Mouse (Mus musculus) gastrocnemius, adult 18-20 months (tissue): ENCODE results near the gene Zfp748. TPM values are rescaled to one million over a fixed set of nuclear protein-coding genes. Genes with fewer than 3 reads are reported as not detected.

ENCODE experiments used
- DNase-seq: peaks from one replicate; pipeline ENCODE4 v3.0.0; 2021; ENCODE audit warnings: low spot score
- long read RNA-seq, 2 experiments: library from polyadenylated mRNA; stranded (forward); transcript quantifications; one replicate each; pipeline ENCODE4 v2.0.0; 2021
- total RNA-seq, 2 experiments: library from RNA; stranded (reverse); gene quantifications; 2 replicates each; pipeline ENCODE4 v1.2.3; 2021

Zfp748 gene
- 1 to 10 TPM; 1.6 to 1.9 TPM for total RNA-seq
- long read RNA-seq, experiment 1, full-length matches to known transcripts: 1 of 2 reads
- long read RNA-seq, experiment 1, partial matches to known transcripts: 0 of 2 reads
- long read RNA-seq, experiment 1, other reads (novel, unspliced or antisense): 1 of 2 reads
- long read RNA-seq, experiment 2, full-length matches to known transcripts: 1 of 1 reads
- long read RNA-seq, experiment 2, partial matches to known transcripts: 0 of 1 reads
- long read RNA-seq, experiment 2, other reads (novel, unspliced or antisense): 0 of 1 reads

DNA sequence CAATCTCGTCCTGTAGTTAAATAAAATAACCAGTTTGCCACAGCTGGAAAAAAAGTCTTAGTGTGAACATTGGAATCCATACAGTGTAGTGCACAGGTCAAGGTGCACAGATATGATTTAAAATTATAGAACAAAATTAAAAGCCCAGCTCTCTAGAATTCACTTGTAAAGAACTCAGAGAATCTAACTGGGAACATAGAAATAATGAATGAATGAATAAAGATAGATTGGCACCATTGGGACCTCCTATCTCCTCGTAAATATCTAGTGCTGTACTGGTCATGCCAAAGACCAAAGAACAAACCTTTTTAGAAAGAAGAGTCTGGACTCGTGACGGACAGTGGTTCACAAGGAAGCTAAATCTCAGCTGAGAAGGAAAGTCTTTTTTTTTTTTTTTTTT is at the start of gene Zfp748:
TSS of gene Zfp748 (minus strand) at position 101 of the 400 bp plus-strand sequence.
- DNase-seq: no peak

GRCm38 (mm10) chr13:67572591-67573189 is 19.1 kb upstream of the Zfp748 start:
- no peak for DNase-seq

GRCm38 (mm10) chr13:67552505-67553346 is 904 bp downstream of the Zfp748 start:
- DNase-seq: peak; percentile 82

DNA sequence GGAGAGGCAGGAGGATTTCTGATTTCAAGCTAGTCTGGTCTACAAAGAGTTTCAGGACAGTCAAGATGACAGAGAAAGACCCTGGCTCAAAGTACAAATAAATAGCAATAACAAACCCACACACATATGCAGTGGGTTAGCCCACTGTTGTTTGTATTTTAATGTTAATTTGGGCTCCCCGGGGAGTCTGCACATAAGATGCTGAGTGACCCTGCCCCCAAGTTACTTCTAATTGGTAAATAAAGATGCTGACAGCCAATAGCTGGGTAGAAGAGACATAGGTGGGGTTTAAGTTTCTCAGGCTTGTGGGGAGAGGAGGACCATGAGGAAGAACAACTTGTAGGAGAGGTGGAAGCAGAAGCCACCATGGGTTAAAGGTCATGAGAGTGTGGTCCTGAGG is 7.7 kb downstream of the Zfp748 start:
- DNase-seq: no peak

- DNase-seq: no peak
Observed at GRCm38 (mm10) chr13:67527049-67527730, 26.4 kb downstream of the Zfp748 start.

DNA sequence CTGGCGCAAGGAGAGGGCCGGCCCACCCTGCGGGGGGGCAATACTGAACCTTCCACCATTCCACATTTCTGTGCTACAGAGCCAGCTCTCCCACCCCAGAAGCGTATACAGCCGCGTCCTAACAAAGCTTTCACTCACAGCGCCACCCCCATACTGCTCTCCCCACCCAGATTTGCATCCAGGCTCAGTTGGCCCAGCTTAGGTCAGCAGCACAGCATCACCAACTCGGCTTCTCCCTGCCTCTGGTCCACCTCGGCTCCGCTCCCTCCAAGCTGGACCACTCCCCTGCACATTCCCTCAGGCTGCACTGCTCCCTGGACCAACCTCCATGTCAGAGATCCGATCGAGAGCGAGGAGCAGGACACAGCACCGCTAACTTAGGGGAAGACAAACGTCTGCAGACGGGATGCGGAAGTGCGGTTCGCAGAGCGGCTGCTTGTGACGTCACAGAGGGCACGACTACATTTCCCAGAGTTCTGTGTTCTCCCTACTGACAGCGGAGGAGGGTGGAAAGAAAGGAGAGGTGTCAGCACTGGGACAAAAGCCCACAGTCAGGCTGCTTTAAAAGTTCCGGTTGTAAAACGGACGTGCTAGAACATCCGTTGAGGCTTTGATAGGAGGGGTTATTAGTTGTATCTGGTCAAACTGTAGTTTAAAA is 27.7 kb downstream of the Zfp748 start, which contains the start of the genes Gm26965 and Zfp87:
TSS of gene Gm26965 (minus strand) at position 399 of the 658 bp plus-strand sequence.
TSS of gene Zfp87 (minus strand) at position 425 of the 658 bp plus-strand sequence.
- peak; percentile 94 for DNase-seq

DNA sequence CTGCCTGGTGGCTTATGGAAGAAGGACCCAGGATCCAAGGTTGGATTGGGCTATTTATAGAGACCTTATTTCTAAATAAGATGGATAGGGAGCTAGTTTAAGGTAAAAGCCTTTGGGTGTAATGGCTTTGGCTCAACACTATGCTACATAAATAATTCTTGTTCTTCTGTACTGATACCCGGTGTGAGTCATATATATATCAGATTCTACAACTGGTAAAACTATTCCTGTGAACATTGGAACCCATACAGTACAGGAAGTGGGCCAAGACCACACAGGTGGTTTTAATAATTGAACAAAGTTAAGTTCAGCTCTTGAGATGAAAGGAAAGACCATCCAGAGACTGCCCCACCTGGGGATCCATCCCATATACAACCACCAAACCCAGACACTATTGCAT is 52.7 kb downstream of the Zfp748 start:
- DNase-seq: no peak

- DNase-seq: peak; percentile 90
Observed at GRCm38 (mm10) chr13:67500084-67500719, 53.4 kb downstream of the Zfp748 start, which contains the start of gene Zfp58. Gene Zfp58 (minus strand): TSS chr13:67500555.

DNA sequence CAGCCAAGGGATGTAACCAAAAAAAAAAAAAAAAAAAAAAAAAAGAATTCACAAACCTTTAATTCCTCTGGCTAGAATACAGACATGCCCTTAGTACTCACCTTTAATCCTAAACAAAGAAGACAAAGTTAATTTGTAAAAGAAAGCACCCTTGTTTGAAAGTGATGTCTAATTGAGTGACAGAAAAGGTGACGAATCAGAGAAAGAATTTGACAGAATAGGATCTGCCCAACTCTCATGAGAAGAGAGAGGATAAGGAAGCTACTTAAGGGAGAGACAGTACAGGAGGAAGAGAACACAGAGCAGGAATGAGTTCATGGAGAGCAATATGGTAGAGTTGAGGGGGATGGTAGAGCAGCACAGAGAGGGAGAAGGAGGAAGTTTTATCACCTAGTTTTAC is 58.0 kb downstream of the Zfp748 start:
- DNase-seq: no peak

Other genes with a start within 250 kb of the Zfp748 start
- 1 to 10 TPM; 5.1 to 5.4 TPM for gene Zfp457, start 247.3 kb downstream of the Zfp748 start, total RNA-seq
- gene Zfp595, start 221.3 kb downstream of the Zfp748 start, total RNA-seq: 1 to 10 TPM; 1.6 to 2.0 TPM
- gene Gm28044, start 193.3 kb downstream of the Zfp748 start, total RNA-seq: under 1 TPM; 0.78 to 0.93 TPM
- gene Zfp953, start 193.2 kb downstream of the Zfp748 start, total RNA-seq: under 1 TPM; 0.71 to 0.73 TPM
- gene Gm28041, start 178.1 kb downstream of the Zfp748 start, total RNA-seq: under 1 TPM in 1 of 2 experiments, not detected in 1; 0.47 TPM
- under 1 TPM; 0.14 to 0.34 TPM for gene Zfp456, start 178.0 kb downstream of the Zfp748 start, total RNA-seq
- gene Zfp429, start 154.0 kb downstream of the Zfp748 start, total RNA-seq: 1 to 10 TPM; 1.6 to 2.0 TPM
- gene Zfp459, start 132.4 kb downstream of the Zfp748 start, total RNA-seq: under 1 TPM; 0.27 to 0.81 TPM
- 1 to 10 TPM; 6.6 to 8.0 TPM for gene Zfp874a, start 102.2 kb downstream of the Zfp748 start, total RNA-seq
- 10 to 100 TPM; 14.2 to 19.2 TPM for gene Zfp874b, start 69.6 kb downstream of the Zfp748 start, total RNA-seq
- gene Zfp58, start 53.3 kb downstream of the Zfp748 start, total RNA-seq: 1 to 10 TPM; 3.4 to 4.2 TPM
- not detected for gene Gm26965, start 27.7 kb downstream of the Zfp748 start, total RNA-seq
- 1 to 10 TPM; 3.0 to 3.8 TPM for gene Zfp87, start 27.7 kb downstream of the Zfp748 start, total RNA-seq
- gene Zfp729b, start 55.9 kb upstream of the Zfp748 start, total RNA-seq: 1 to 10 TPM; 2.7 to 2.9 TPM
- gene Gm49345, start 83.9 kb upstream of the Zfp748 start, total RNA-seq: under 1 TPM; 0.17 to 0.80 TPM
- 1 to 10 TPM; 2.8 to 3.5 TPM for gene Zfp729a, start 84.0 kb upstream of the Zfp748 start, total RNA-seq
- 1 to 10 TPM; 2.5 to 2.9 TPM for gene Zfp738, start 133.2 kb upstream of the Zfp748 start, total RNA-seq
- gene Zfp65, start 175.3 kb upstream of the Zfp748 start, total RNA-seq: 1 to 10 TPM; 4.7 to 4.9 TPM
- 1 to 10 TPM; 1.5 to 1.6 TPM for gene Zfp85, start 201.4 kb upstream of the Zfp748 start, total RNA-seq
- 1 to 10 TPM; 3.0 to 4.2 TPM for gene Zfp493, start 225.9 kb upstream of the Zfp748 start, total RNA-seq